Mouse (Mus musculus): Measurements from ENCODE around the gene Pigz.

DNA sequence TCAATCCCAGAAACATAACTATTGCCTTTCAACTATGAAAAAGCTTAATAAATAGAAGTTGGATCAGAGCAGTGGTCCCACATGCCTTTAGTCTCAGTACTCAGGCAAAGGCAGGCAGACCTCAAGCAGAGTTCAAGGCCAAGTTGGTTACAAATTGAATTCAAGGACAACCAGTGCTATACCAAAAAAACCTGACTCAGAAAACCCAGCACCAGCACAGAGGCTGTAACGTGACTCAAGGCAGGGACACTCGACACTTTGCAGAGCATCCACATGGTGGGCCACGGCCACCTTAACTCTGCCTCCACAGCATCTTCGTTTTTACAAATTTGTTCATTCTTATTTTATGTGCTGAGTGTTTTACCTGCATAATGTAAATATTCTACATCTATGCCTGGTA lies 41.6 kb downstream of the Pigz start:
- TF ChIP-seq POLR2A (IDR thresholded peaks at IDR 0.05; ENCODE audit: control insufficient read depth, low read depth, low read length) (no peak), CTCF (IDR thresholded peaks at IDR 0.05; ENCODE audit: control insufficient read depth, insufficient read depth, insufficient replicate concordance, low read depth, low read length) (no peak)
